In genomic region chr7:4866631-4867180, GRCm38 (mm10) we compare ENCODE assay signal across 8 mouse cellular contexts. TPM values are rescaled to one million over a fixed set of nuclear protein-coding genes. Genes with fewer than 3 reads are reported as not detected.
DNase-seq lines count a peak whose midpoint lies in the region; ATAC-seq and TF ChIP-seq lines count a peak whose summit lies in the region.

No protein-coding gene starts in this region.

- no peak for DNase-seq in kidney, adult 11 months
- no peak for DNase-seq in intestine, embryonic 14.5 days (ENCODE audit: low spot score)
- no peak for DNase-seq in adipocyte (ENCODE audit: low spot score)
- DNase-seq in cerebellum, adult 9-11 months, result no peak
- no peak for DNase-seq in left cerebral cortex, postnatal 25 days (ENCODE audit: low spot score in 2 of 2)

- no peak for TF ChIP-seq POLR2A in myocyte (IDR thresholded peaks at IDR 0.05; ENCODE audit: insufficient read length, low read depth)

- no peak overlapping the region for H3ac ChIP-seq in myocyte (ENCODE audit: control insufficient read depth, insufficient read length)

- H3K4me2 ChIP-seq in kidney, embryonic 16.5 days (replicated peaks; ENCODE audit: low read depth, low read length), result peak overlapping the region; percentile 60
- H3K4me2 ChIP-seq in intestine, embryonic 14.5 days (ENCODE audit: low read length), result peak overlapping the region; percentile 77
- H3K4me2 ChIP-seq in myocyte (ENCODE audit: low read depth), result peak overlapping the region; percentile 70

- H3K4me3 ChIP-seq in kidney, embryonic 16.5 days (ENCODE audit: low read length), result peak overlapping the region; percentile 55
- peak overlapping the region; percentile 67 for H3K4me3 ChIP-seq in brown adipose tissue, adult 24 weeks (ENCODE audit: insufficient read depth, low read depth, low read length)
- H3K4me3 ChIP-seq in intestine, embryonic 14.5 days (ENCODE audit: low read depth, low read length), result peak overlapping the region; percentile 65
- peak overlapping the region; percentile 38 for H3K4me3 ChIP-seq in myocyte

- no peaks in the 10 kb centered on the region for H3K27me3 ChIP-seq in kidney, embryonic 16.5 days (ENCODE audit: insufficient read depth, low read length)
- H3K27me3 ChIP-seq in intestine, embryonic 14.5 days (replicated peaks; ENCODE audit: control insufficient read depth, insufficient read depth, low read length), result no peaks in the 10 kb centered on the region
- H3K27me3 ChIP-seq in myocyte (ENCODE audit: control insufficient read depth, insufficient read depth, insufficient read length), result no peaks in the 10 kb centered on the region

- WGBS in kidney, embryonic 16.5 days, result 48% methylated on average over 10 of the region's 10 CpGs
- 36% methylated on average over 10 of the region's 10 CpGs for WGBS in intestine, embryonic 14.5 days

- no peak for ATAC-seq in kidney, embryonic 16.5 days (ENCODE audit: low FRiP score, low TSS enrichment)
- peak; percentile 3; the same call in 1 of the 2 replicates for ATAC-seq in intestine, embryonic 14.5 days (replicated peaks; ENCODE audit: low FRiP score, low TSS enrichment, low read depth)

- H3K27ac ChIP-seq in kidney, embryonic 16.5 days (ENCODE audit: low read length), result peak overlapping the region; percentile 52; the same call in 1 of the 2 replicates
- H3K27ac ChIP-seq in brown adipose tissue, adult 24 weeks (replicated peaks; ENCODE audit: low read depth, low read length), result peak overlapping the region; percentile 78
- peak overlapping the region; percentile 77 for H3K27ac ChIP-seq in intestine, embryonic 14.5 days (ENCODE audit: low read depth)

- H3K9me3 ChIP-seq in kidney, embryonic 16.5 days (ENCODE audit: low read length), result no peaks in the 10 kb centered on the region
- no peaks in the 10 kb centered on the region for H3K9me3 ChIP-seq in intestine, embryonic 14.5 days (ENCODE audit: control insufficient read depth, low read length)

- no peaks in the 10 kb centered on the region for H3K36me3 ChIP-seq in kidney, embryonic 16.5 days (ENCODE audit: insufficient read depth, low read length)
- H3K36me3 ChIP-seq in intestine, embryonic 14.5 days (ENCODE audit: control insufficient read depth, insufficient read depth, low read length), result no peaks in the 10 kb centered on the region
- no peaks in the 10 kb centered on the region for H3K36me3 ChIP-seq in myocyte (ENCODE audit: control insufficient read depth, insufficient read depth)

- peaks cover 5% of the 10 kb centered on the region for H3K4me1 ChIP-seq in kidney, embryonic 16.5 days (ENCODE audit: insufficient read depth, low read length)
- peaks cover 6% of the 10 kb centered on the region for H3K4me1 ChIP-seq in brown adipose tissue, adult 24 weeks (ENCODE audit: control insufficient read depth, insufficient read depth, insufficient read length, low read length)
- peaks cover 5% of the 10 kb centered on the region; the same call in 1 of the 2 replicates for H3K4me1 ChIP-seq in intestine, embryonic 14.5 days (replicated peaks; ENCODE audit: control insufficient read depth, insufficient read depth, low read length)

- intact Hi-C loops in left cerebral cortex, postnatal 25 days (cut with DNase I), result loop anchor here (5.0 kb wide), 2 partner anchors 56 to 76 kb away; partner anchors contain the start of gene Nat14

- H3K79me2 ChIP-seq in myocyte (ENCODE audit: control insufficient read depth, insufficient read depth), result no peaks in the 10 kb centered on the region

- H3K9ac ChIP-seq in kidney, embryonic 16.5 days (replicated peaks; ENCODE audit: low read length), result peak overlapping the region; percentile 65
- peak overlapping the region; percentile 73 for H3K9ac ChIP-seq in intestine, embryonic 14.5 days (ENCODE audit: low read length)

TF ChIP-seq in myocyte, 11 proteins besides CTCF, POLR2A, EP300 and RAD21:
- TF ChIP-seq MYOD1 (IDR thresholded peaks at IDR 0.05; ENCODE audit: control insufficient read depth in 1 of 3, insufficient read length in 2 of 3, low read depth in 2 of 3), result no peak
- TF ChIP-seq MAX (IDR thresholded peaks at IDR 0.05; ENCODE audit: low read depth), result no peak
- no peak for TF ChIP-seq REST (IDR thresholded peaks at IDR 0.05; ENCODE audit: insufficient read depth, insufficient read length)
- no peak for TF ChIP-seq SRF (IDR thresholded peaks at IDR 0.05; ENCODE audit: control insufficient read depth, insufficient read length, low read depth)
- TF ChIP-seq TCF12 (IDR thresholded peaks at IDR 0.05; ENCODE audit: insufficient read depth, poor library complexity, severe bottlenecking), result no peak
- TF ChIP-seq MYOG (IDR thresholded peaks at IDR 0.05; ENCODE audit: control insufficient read depth in 1 of 3, insufficient read depth in 1 of 3, insufficient read length in 2 of 3, low read depth in 2 of 3), result no peak
- no peak for TF ChIP-seq POLR2AphosphoS2 (IDR thresholded peaks at IDR 0.05; ENCODE audit: insufficient read length, low read depth)
- no peak for TF ChIP-seq CEBPB (IDR thresholded peaks at IDR 0.05; ENCODE audit: insufficient read depth, poor library complexity, severe bottlenecking)
- TF ChIP-seq USF1 (IDR thresholded peaks at IDR 0.05; ENCODE audit: low read depth), result no peak
- no peak for TF ChIP-seq TCF3 (IDR thresholded peaks at IDR 0.05; ENCODE audit: insufficient read length, low read depth)

RNA-seq across cellular contexts. Expression of gene Isoc2b, which starts 3.4 kb away (rescaled TPM):
- 9.2 and 9.7 TPM in 2 replicates for polyA plus RNA-seq in kidney, embryonic 16.5 days (2015; fragmentation: Nextera tagmentation; extraction: Ambion mirVana)
- 19.1 and 36.2 TPM in 2 replicates for polyA plus RNA-seq in brown adipose tissue, adult 24 weeks (2012; ENCODE audit: insufficient read depth, insufficient read length, missing spikeins)
- polyA plus RNA-seq in intestine, embryonic 14.5 days (2014; fragmentation: Nextera tagmentation; extraction: Ambion mirVana), result 6.3 and 8.9 TPM in 2 replicates
- 0.65 TPM for polyA plus RNA-seq in myocyte (2012; fragmentation: generic; extraction: Trizol)
- 1 to 10 TPM; 3.3 to 4.1 TPM for total RNA-seq in left cerebral cortex, postnatal 25 days (2021)

RNA-seq across cellular contexts. Expression of gene Isoc2a, which starts 10.2 kb away (rescaled TPM):
- polyA plus RNA-seq in kidney, embryonic 16.5 days (2015; fragmentation: Nextera tagmentation; extraction: Ambion mirVana), result 1.2 and 1.4 TPM in 2 replicates
- 55.3 and 59.3 TPM in 2 replicates for polyA plus RNA-seq in brown adipose tissue, adult 24 weeks (2012; ENCODE audit: insufficient read depth, insufficient read length, missing spikeins)
- 0.96 and 1.0 TPM in 2 replicates for polyA plus RNA-seq in intestine, embryonic 14.5 days (2014; fragmentation: Nextera tagmentation; extraction: Ambion mirVana)
- 3.3 TPM for polyA plus RNA-seq in myocyte (2012; fragmentation: generic; extraction: Trizol)
- 10 to 100 TPM; 10.4 to 11.0 TPM for total RNA-seq in left cerebral cortex, postnatal 25 days (2021)

RNA-seq across cellular contexts. Expression of gene Shisa7, which starts 22.2 kb away (rescaled TPM):
- 0.84 and 1.1 TPM in 2 replicates for polyA plus RNA-seq in kidney, embryonic 16.5 days (2015; fragmentation: Nextera tagmentation; extraction: Ambion mirVana)
- polyA plus RNA-seq in brown adipose tissue, adult 24 weeks (2012; ENCODE audit: insufficient read depth, insufficient read length, missing spikeins), result 0.40 and 0.42 TPM in 2 replicates
- 0.30 and 0.42 TPM in 2 replicates for polyA plus RNA-seq in intestine, embryonic 14.5 days (2014; fragmentation: Nextera tagmentation; extraction: Ambion mirVana)
- polyA plus RNA-seq in myocyte (2012; fragmentation: generic; extraction: Trizol), result not detected
- total RNA-seq in left cerebral cortex, postnatal 25 days (2021), result 100 to 1,000 TPM; 115 to 148 TPM

RNA-seq across cellular contexts. Expression of gene Gm36210, which starts 39.6 kb away (rescaled TPM):
- not detected in 2 replicates for polyA plus RNA-seq in kidney, embryonic 16.5 days (2015; fragmentation: Nextera tagmentation; extraction: Ambion mirVana)
- not detected in 2 replicates for polyA plus RNA-seq in brown adipose tissue, adult 24 weeks (2012; ENCODE audit: insufficient read depth, insufficient read length, missing spikeins)
- not detected in 2 replicates for polyA plus RNA-seq in intestine, embryonic 14.5 days (2014; fragmentation: Nextera tagmentation; extraction: Ambion mirVana)
- polyA plus RNA-seq in myocyte (2012; fragmentation: generic; extraction: Trizol), result not detected
- total RNA-seq in left cerebral cortex, postnatal 25 days (2021), result under 1 TPM in 1 of 2 experiments, not detected in 1; 0.25 TPM

RNA-seq across cellular contexts. Expression of gene Zfp628, which starts 48.3 kb away (rescaled TPM):
- polyA plus RNA-seq in kidney, embryonic 16.5 days (2015; fragmentation: Nextera tagmentation; extraction: Ambion mirVana), result 3.6 and 4.2 TPM in 2 replicates
- polyA plus RNA-seq in brown adipose tissue, adult 24 weeks (2012; ENCODE audit: insufficient read depth, insufficient read length, missing spikeins), result 3.2 and 3.4 TPM in 2 replicates
- 3.3 and 4.0 TPM in 2 replicates for polyA plus RNA-seq in intestine, embryonic 14.5 days (2014; fragmentation: Nextera tagmentation; extraction: Ambion mirVana)
- 8.0 TPM for polyA plus RNA-seq in myocyte (2012; fragmentation: generic; extraction: Trizol)
- total RNA-seq in left cerebral cortex, postnatal 25 days (2021), result 10 to 100 TPM; 14.3 to 14.6 TPM

Comparison
In these comparisons a context has a peak if more than half of its experiments do, and no peak if none do; other contexts are left out.
1. RNA of gene Isoc2a, which starts 10.2 kb away (polyA plus RNA-seq): 55.3 to 59.3 TPM in brown adipose tissue, adult 24 weeks; 3.3 TPM in myocyte (single experiment), 1.2 to 1.4 TPM in kidney, embryonic 16.5 days and 0.96 to 1.0 TPM in intestine, embryonic 14.5 days; every median in the first group is over 10 times any median in the second.
2. Peak in every context shown above with its lines, with median percentiles within 50 percentile points of each other: H3K27ac ChIP-seq, H3K4me2 ChIP-seq and H3K4me3 ChIP-seq.